In the genomic region with DNA sequence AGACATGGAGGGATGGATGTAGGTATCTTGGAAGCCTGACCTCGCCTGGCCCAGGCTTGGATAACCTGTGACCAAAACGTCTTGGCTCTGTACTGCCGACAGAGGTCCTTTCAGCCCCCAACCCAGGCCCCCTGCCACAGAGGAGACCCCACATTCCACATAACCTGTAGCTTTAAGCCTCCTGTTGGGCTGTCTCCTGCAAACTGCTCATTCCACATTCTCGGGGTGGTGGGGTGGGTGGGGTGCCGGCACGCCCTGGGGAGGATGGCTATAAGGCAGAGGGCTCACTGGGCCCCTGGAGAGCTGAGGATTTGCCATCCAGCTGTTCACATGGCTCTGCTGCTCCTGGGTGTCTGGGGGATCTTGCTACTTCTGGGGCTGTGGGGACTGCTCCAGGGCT, we compare ENCODE assay signal across 13 mouse cellular contexts. TPM values are rescaled to one million over a fixed set of nuclear protein-coding genes. Genes with fewer than 3 reads are reported as not detected.
DNase-seq lines count a peak whose midpoint lies in the region; ATAC-seq and TF ChIP-seq lines count a peak whose summit lies in the region.
"Had no signal": no experiment of that assay in that cellular context is flagged by ENCODE, and none has a peak within 500 bp of the region (broad histone marks: within the 10 kb centered on the region; RNA-seq: fewer than 3 reads in every experiment).

TSS of gene Cyp2w1 (plus strand) at position 301 of the 400 bp plus-strand sequence.

- no peak for TF ChIP-seq CTCF in small intestine, adult 2 months (IDR thresholded peaks at IDR 0.05; ENCODE audit: extremely low read depth, insufficient read length, insufficient replicate concordance, low read depth, low read length)

- no peaks in the 10 kb centered on the region for H3K9me3 ChIP-seq in erythroblast, embryonic 14.5 days (ENCODE audit: control insufficient read depth, low read length)
- H3K9me3 ChIP-seq in liver, embryonic 12.5 days (replicated peaks) = no peaks in the 10 kb centered on the region
- no peaks in the 10 kb centered on the region for H3K9me3 ChIP-seq in intestine, embryonic 15.5 days

- no peak for ATAC-seq in erythroblast, adult 5-6 weeks (replicated peaks; ENCODE audit: low FRiP score, poor library complexity, severe bottlenecking)
- ATAC-seq in liver, embryonic 12.5 days = no peak
- ATAC-seq in intestine, embryonic 15.5 days = 0 out of 2 replicates have a peak, but pooled peaks have one; percentile 5

- no peak within 1 kb of the TSS for H3K9ac ChIP-seq in liver, embryonic 12.5 days
- H3K9ac ChIP-seq in intestine, embryonic 15.5 days = peak within 1 kb of the TSS; percentile 50
- H3K9ac ChIP-seq: hindbrain, embryonic 14.5 days had no signal

- peak within 1 kb of the TSS; percentile 30 for H3K4me3 ChIP-seq in erythroblast, embryonic 14.5 days (replicated peaks)
- H3K4me3 ChIP-seq in liver, embryonic 12.5 days = no peak within 1 kb of the TSS
- H3K4me3 ChIP-seq in intestine, embryonic 15.5 days (replicated peaks) = peak within 1 kb of the TSS; percentile 40
- no peak within 1 kb of the TSS for H3K4me3 ChIP-seq in small intestine, adult 2 months (ENCODE audit: low read depth, low read length)

- TF ChIP-seq POLR2A in small intestine, adult 2 months (IDR thresholded peaks at IDR 0.05; ENCODE audit: low read depth, low read length) = no peak

- no peaks in the 10 kb centered on the region for H3K36me3 ChIP-seq in erythroblast, embryonic 14.5 days (ENCODE audit: control insufficient read depth)
- no peaks in the 10 kb centered on the region for H3K36me3 ChIP-seq in liver, embryonic 12.5 days
- H3K36me3 ChIP-seq in intestine, embryonic 15.5 days = no peaks in the 10 kb centered on the region
- H3K36me3 ChIP-seq in small intestine, adult 2 months (ENCODE audit: control insufficient read depth, insufficient read depth, low read length) = no peaks in the 10 kb centered on the region

- WGBS in liver, embryonic 12.5 days (ENCODE audit: insufficient replicate concordance) = 45% methylated on average over 6 of the region's 6 CpGs
- WGBS in intestine, embryonic 15.5 days = 47% methylated on average over 6 of the region's 6 CpGs
- WGBS in small intestine, adult 2 months = 37% methylated on average over 6 of the region's 6 CpGs

- H3K27ac ChIP-seq in liver, embryonic 12.5 days = peak within 1 kb of the TSS; percentile 34
- peak within 1 kb of the TSS; percentile 92 for H3K27ac ChIP-seq in intestine, embryonic 15.5 days
- H3K27ac ChIP-seq in small intestine, adult 2 months (ENCODE audit: insufficient read depth, low read depth, low read length) = peak within 1 kb of the TSS; percentile 6; the same call in 1 of the 2 replicates
- H3K27ac ChIP-seq: hindbrain, embryonic 14.5 days had no signal

- no peaks in the 10 kb centered on the region for H3K27me3 ChIP-seq in erythroblast, embryonic 14.5 days (ENCODE audit: control insufficient read depth)
- H3K27me3 ChIP-seq in liver, embryonic 12.5 days (replicated peaks) = peaks cover 32% of the 10 kb centered on the region
- H3K27me3 ChIP-seq in intestine, embryonic 15.5 days (replicated peaks) = no peaks in the 10 kb centered on the region; the same call in 1 of the 2 replicates
- no peaks in the 10 kb centered on the region for H3K27me3 ChIP-seq in small intestine, adult 2 months (ENCODE audit: control insufficient read depth, insufficient read depth, low read length)

- H3K4me1 ChIP-seq in erythroblast, embryonic 14.5 days (ENCODE audit: control insufficient read depth) = peaks cover 68% of the 10 kb centered on the region
- peaks cover 59% of the 10 kb centered on the region for H3K4me1 ChIP-seq in liver, embryonic 12.5 days
- peaks cover 39% of the 10 kb centered on the region for H3K4me1 ChIP-seq in intestine, embryonic 15.5 days (replicated peaks)
- peaks cover 38% of the 10 kb centered on the region for H3K4me1 ChIP-seq in small intestine, adult 2 months (ENCODE audit: control insufficient read depth, insufficient read depth, insufficient read length, low read length)

- DNase-seq in liver = no peak
- no peak for DNase-seq in layer of hippocampus, adult 9-10 months (ENCODE audit: low spot score)
- DNase-seq in spleen, postnatal 14 days (ENCODE audit: low spot score in 2 of 2) = no peak
- DNase-seq: cerebellum, postnatal 14 days; kidney, postnatal 36 days; lung, postnatal 4 days had no signal

- peak within 1 kb of the TSS; percentile 14; the same call in 1 of the 2 replicates for H3K4me2 ChIP-seq in liver, embryonic 12.5 days
- H3K4me2 ChIP-seq in intestine, embryonic 15.5 days (replicated peaks) = peak within 1 kb of the TSS; percentile 55
- H3K4me2 ChIP-seq: hindbrain, embryonic 14.5 days had no signal

RNA-seq across cellular contexts. Expression of gene Cyp2w1, which starts in this region (rescaled TPM):
- polyA plus RNA-seq in erythroblast, embryonic 14.5 days (2012) = 0.02 and 0.06 TPM in 2 replicates
- total RNA-seq in erythroblast, adult 5-6 weeks (2015; ENCODE audit: low replicate concordance) = not detected in 2 replicates
- not detected in 2 replicates for total RNA-seq in erythroblast, adult 5-6 weeks (2017; ENCODE audit: low replicate concordance)
- polyA plus RNA-seq in liver, embryonic 12.5 days (2016; fragmentation: Nextera tagmentation; extraction: Ambion mirVana) = not detected in 2 replicates
- 23.5 and 25.8 TPM in 2 replicates for polyA plus RNA-seq in intestine, embryonic 15.5 days (2015; fragmentation: Nextera tagmentation; extraction: Ambion mirVana)
- 0.32 and 2.0 TPM in 2 replicates for polyA plus RNA-seq in small intestine, adult 2 months (2012; rRNA removed)
- total RNA-seq: left cerebral cortex, postnatal 10 days had no signal
- polyA plus RNA-seq: hindbrain, embryonic 14.5 days had no signal

Comparison
In these comparisons a context has a peak if more than half of its experiments do, and no peak if none do; other contexts are left out.
1. H3K4me3 ChIP-seq: peak in erythroblast, embryonic 14.5 days (single experiment) and intestine, embryonic 15.5 days (single experiment); none in liver, embryonic 12.5 days (single experiment) and small intestine, adult 2 months (single experiment).
2. H3K27ac ChIP-seq: peak in every context shown above with its lines; median percentile 92 in intestine, embryonic 15.5 days; 34 in liver, embryonic 12.5 days; 6 in small intestine, adult 2 months.